Comparison of ENCODE assay signal across 22 mouse cellular contexts in the genomic region with DNA sequence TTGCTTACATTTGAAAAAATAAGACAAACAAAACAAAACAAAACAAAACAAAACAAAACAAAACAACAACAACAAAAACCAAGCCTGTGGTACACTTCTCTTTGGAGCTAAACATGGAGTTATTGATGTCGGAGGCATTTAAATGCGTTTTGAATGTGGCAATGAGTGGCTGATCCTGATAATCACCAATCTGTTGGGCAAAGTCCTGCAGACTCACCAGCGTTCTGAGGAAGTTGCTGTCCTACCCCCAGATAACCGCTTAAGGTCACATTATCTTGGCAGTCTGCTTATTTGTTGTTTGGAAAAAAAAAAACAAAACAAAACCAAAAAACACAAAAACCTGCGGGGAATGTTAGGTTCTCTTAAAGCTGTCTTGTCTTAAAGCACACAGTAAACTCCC.
A peak's percentile ranks its signal among the peaks of the same experiment; 100 is the strongest.
DNase-seq lines count a peak whose midpoint lies in the region; ATAC-seq lines count a peak whose summit lies in the region.
"Had no signal": no experiment of that assay in that cellular context is flagged by ENCODE, and none has a peak within 500 bp of the region (broad histone marks: within the 10 kb centered on the region; RNA-seq: fewer than 3 reads in every experiment).

No protein-coding gene starts in this region.

- DNase-seq in embryo, embryonic 10 days (ENCODE audit: low spot score), result peak; percentile 34
- DNase-seq in embryo, embryonic 10.5 days (ENCODE audit: low spot score), result no peak
- DNase-seq in midbrain, embryonic 10.5 days (ENCODE audit: low spot score), result no peak
- peak; percentile 47 for DNase-seq in liver, embryonic 13.5 days
- no peak for DNase-seq in testis, postnatal 10 days (ENCODE audit: low spot score)
- no peak for DNase-seq in lung, postnatal 4 days
- DNase-seq in lung, postnatal 25 days (ENCODE audit: low spot score), result no peak
- DNase-seq: adrenal gland, postnatal 25 days; cerebellum, adult 11 months; cerebellum, adult 9-11 months; forebrain, postnatal 0 days; gastrocnemius, postnatal 25 days; heart, postnatal 36 days; kidney, adult 2 months; kidney, postnatal 10 days; lung, adult 2 months; lung, postnatal 14 days had no signal

- 32% methylated on average over 5 of the region's 5 CpGs for WGBS in midbrain, embryonic 10.5 days
- 40% methylated on average over 5 of the region's 5 CpGs for WGBS in midbrain, embryonic 16.5 days
- WGBS in liver, embryonic 13.5 days (ENCODE audit: insufficient replicate concordance), result 9% methylated on average over 5 of the region's 5 CpGs

- H3K4me1 ChIP-seq in midbrain, embryonic 10.5 days, result peaks cover 72% of the 10 kb centered on the region
- peaks cover 6% of the 10 kb centered on the region for H3K4me1 ChIP-seq in midbrain, embryonic 16.5 days (ENCODE audit: control insufficient read depth, insufficient read depth, low read length)
- H3K4me1 ChIP-seq in liver, embryonic 13.5 days (replicated peaks), result peaks cover 18% of the 10 kb centered on the region
- H3K4me1 ChIP-seq: hindbrain, embryonic 15.5 days had no signal

- H3K27me3 ChIP-seq in midbrain, embryonic 10.5 days (ENCODE audit: low read depth, poor library complexity, severe bottlenecking), result no peaks in the 10 kb centered on the region
- no peaks in the 10 kb centered on the region for H3K27me3 ChIP-seq in midbrain, embryonic 16.5 days (ENCODE audit: control insufficient read depth, insufficient read depth, low read depth, low read length)
- no peaks in the 10 kb centered on the region for H3K27me3 ChIP-seq in liver, embryonic 13.5 days
- H3K27me3 ChIP-seq: heart, embryonic 15.5 days; hindbrain, embryonic 15.5 days; midbrain, embryonic 12.5 days had no signal

- H3K4me2 ChIP-seq in midbrain, embryonic 16.5 days (ENCODE audit: low read length), result no peak overlapping the region
- no peak overlapping the region for H3K4me2 ChIP-seq in liver, embryonic 13.5 days
- H3K4me2 ChIP-seq: heart, embryonic 15.5 days; hindbrain, embryonic 15.5 days; midbrain, embryonic 12.5 days had no signal

- H3K4me3 ChIP-seq in midbrain, embryonic 10.5 days, result no peak overlapping the region
- H3K4me3 ChIP-seq in midbrain, embryonic 16.5 days (ENCODE audit: low read depth, low read length), result no peak overlapping the region
- H3K4me3 ChIP-seq in liver, embryonic 13.5 days (replicated peaks), result no peak overlapping the region
- H3K4me3 ChIP-seq: heart, embryonic 15.5 days; hindbrain, embryonic 15.5 days; midbrain, embryonic 12.5 days had no signal

- H3K36me3 ChIP-seq in midbrain, embryonic 10.5 days, result no peaks in the 10 kb centered on the region
- no peaks in the 10 kb centered on the region for H3K36me3 ChIP-seq in midbrain, embryonic 16.5 days (ENCODE audit: control insufficient read depth, insufficient read depth, low read length)
- no peaks in the 10 kb centered on the region for H3K36me3 ChIP-seq in liver, embryonic 13.5 days
- H3K36me3 ChIP-seq: heart, embryonic 15.5 days; hindbrain, embryonic 15.5 days; midbrain, embryonic 12.5 days had no signal

- no peaks in the 10 kb centered on the region for H3K9me3 ChIP-seq in midbrain, embryonic 10.5 days (replicated peaks)
- no peaks in the 10 kb centered on the region for H3K9me3 ChIP-seq in midbrain, embryonic 16.5 days (replicated peaks; ENCODE audit: control insufficient read depth, low read length, poor library complexity, severe bottlenecking)
- H3K9me3 ChIP-seq in liver, embryonic 13.5 days (replicated peaks), result no peaks in the 10 kb centered on the region
- H3K9me3 ChIP-seq: heart, embryonic 15.5 days; hindbrain, embryonic 15.5 days; midbrain, embryonic 12.5 days had no signal

- ATAC-seq in midbrain, embryonic 16.5 days, result no peak
- peak; percentile 70 for ATAC-seq in liver, embryonic 13.5 days (ENCODE audit: low read depth)
- ATAC-seq: forebrain, postnatal 0 days had no signal

- H3K9ac ChIP-seq in midbrain, embryonic 16.5 days (ENCODE audit: low read depth, low read length), result no peak overlapping the region
- H3K9ac ChIP-seq in liver, embryonic 13.5 days, result no peak overlapping the region
- H3K9ac ChIP-seq: forebrain, postnatal 0 days; heart, embryonic 15.5 days; hindbrain, embryonic 15.5 days; midbrain, embryonic 12.5 days had no signal

- peak overlapping the region; percentile 86 for H3K27ac ChIP-seq in midbrain, embryonic 10.5 days (replicated peaks)
- no peak overlapping the region for H3K27ac ChIP-seq in midbrain, embryonic 16.5 days (ENCODE audit: low read length)
- H3K27ac ChIP-seq in liver, embryonic 13.5 days, result no peak overlapping the region
- H3K27ac ChIP-seq: heart, embryonic 15.5 days; hindbrain, embryonic 15.5 days; stomach, postnatal 0 days had no signal

Comparison
In these comparisons a context has a peak if more than half of its experiments do, and no peak if none do; other contexts are left out.
1. DNase-seq: peak in embryo, embryonic 10 days (single experiment) and liver, embryonic 13.5 days (single experiment); none in embryo, embryonic 10.5 days (single experiment), midbrain, embryonic 10.5 days (single experiment), testis, postnatal 10 days (single experiment), lung, postnatal 4 days (0 of 2) and lung, postnatal 25 days (single experiment).